Mouse (Mus musculus): ENCODE data around the gene Nkapd1.

Nkapd1 gene

DNA sequence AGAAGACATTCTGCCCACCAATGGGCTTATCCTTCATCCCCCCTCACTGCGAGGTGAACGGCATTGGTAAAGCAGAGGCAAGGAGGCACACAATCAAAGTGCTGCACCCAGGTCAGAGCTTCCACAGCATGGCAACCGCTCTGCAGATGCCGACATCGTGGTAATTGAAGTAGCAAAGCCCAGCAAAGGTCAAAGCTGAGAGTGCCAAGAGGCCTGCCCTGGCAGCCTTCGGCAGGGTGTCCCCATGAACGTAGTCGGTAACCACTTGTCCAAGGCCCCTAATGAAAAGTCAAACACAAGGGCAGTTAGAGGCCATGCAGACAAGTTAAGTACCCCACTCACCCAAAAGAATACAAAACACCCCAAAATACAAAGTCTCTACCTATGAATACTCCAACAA, 20.3 kb downstream of the Nkapd1 start:
- DNase-seq, result no peak

DNA sequence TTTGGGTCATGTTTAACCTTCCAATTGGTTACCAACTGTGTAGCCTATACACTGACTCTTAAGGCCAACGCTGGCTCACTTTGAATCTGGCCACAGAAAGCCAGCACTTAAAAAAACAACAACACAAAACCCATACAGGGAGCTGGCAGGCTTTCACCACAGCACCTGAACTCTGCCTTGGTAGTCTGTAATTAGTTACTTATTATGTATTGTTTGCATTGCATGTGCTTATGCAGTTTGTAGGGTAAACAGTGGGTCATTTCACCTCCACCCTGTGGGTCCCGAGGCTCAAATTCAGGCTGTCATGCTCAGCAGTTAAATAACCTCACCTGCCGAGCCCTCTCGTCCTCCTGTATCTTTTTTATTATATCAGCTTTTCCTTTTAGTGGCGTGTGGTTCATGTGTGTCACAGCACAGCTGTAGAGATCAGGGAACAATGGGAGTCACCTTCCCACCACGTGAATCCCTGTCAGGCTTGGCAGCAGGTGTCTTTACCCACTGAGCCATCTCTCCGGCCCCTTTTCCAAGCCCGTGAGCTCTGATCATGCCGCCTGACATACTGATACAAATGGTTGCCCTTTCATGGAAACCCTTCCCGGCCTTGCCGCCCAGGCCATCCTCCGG, 22.4 kb downstream of the Nkapd1 start:
- DNase-seq, result no peak

DNA sequence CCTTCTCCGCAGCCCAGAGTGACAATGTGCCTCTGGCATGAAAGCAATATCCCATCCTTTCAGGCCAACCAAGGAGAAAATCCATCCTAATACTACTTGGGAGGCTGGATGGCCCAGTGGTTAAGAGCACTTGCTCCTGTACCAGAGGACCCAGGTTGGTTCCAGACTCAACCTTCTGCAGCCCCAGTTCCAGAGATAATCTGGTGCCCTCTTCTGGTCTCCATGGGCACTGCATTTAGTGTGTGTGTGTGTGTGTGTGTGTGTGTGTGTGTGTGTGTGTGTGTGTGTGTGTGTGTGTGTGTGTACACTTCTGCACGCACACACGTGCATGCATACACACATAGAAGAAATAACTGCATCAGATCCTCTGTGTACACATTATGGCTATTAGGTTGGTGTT, 23.7 kb downstream of the Nkapd1 start:
- peak; percentile 63 for DNase-seq

DNA sequence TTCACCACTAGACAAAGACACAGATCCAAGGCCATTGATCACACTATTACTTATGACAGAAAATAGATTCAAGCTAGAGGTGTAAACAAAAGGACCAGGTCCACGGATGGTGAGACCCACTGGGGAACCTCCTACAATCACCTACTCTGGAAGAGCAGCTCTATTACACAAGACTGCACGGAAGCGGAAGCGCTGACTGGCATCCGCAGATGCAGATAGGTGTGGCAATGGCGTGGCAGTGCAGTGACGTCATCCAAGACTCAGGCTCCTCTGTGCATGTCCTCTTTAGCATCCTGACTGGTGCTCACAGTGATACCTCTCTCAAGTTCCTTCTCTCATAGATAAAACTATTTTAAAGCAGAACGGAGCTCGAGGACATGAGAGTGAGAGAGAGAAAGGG, 24.3 kb downstream of the Nkapd1 start:
- no peak for DNase-seq

DNA sequence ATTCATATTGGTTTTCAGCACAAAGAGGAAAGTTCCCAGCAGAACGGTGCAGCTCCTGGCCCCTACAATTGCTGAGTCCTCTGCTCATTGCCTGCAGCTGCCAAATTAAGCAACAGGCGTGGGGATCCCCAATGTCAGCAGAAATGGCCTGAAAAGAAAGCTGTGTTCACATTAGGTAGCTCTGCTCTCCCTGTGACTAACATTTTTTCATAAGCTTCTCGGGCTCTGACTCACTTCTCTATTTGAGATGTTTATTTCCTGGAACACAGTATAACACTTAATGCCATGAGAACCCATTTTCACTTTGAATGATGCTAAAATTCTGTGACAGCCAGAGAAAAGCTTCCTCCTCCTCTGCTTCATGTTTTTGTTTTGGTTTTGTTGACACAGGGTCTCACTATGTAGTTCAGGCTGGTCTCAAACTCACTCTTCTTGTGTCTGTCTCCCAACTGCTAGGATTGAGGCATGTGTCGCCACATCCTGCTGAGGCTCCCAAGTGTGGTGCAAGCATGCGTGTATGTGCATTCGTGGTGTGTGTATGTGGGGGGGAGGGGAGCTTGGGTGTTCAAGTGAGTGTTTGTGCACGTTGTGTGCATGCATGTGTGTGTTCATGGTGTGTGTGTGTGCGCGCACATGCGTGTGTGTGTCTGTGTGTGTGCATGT, 26.3 kb downstream of the Nkapd1 start:
- no peak for DNase-seq

GRCm38 (mm10) chr9:50586955-50587354, 30.3 kb downstream of the Nkapd1 start:
- DNase-seq, result no peak

DNA sequence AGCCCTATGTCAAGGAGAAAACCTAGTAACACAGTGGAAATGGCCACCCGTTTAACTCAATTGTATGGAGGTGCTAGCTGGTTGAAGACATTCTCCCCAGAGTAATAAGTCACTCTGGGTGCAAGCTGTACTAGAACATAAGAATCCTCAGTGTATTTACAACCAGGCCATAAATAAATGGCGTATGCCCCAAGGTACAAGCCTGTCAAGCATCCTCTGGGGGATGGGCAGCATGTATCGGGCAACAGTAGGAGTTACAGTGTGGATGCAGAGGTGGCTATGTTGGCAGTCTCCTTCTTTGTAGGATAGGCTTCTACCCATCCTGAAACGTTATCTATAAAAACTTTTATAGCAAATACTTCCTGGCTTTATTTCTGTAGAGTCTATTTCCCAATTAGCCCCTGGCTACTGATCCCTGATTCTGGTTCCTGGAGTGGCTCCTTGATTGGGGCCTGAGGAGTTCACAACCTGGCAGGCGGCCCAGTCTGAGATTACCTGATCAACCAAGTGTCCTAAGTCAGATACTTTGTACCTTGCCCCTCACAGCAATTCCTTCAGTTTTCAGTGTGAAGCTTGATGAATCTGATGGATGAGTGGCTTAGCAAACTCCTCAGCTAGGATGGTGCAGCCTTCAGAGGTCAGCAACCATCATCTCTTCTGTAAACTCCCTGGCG, 32.0 kb downstream of the Nkapd1 start:
- no peak for DNase-seq

- DNase-seq, result no peak
Observed at GRCm38 (mm10) chr9:50580370-50580769, 36.9 kb downstream of the Nkapd1 start.

- DNase-seq, result no peak
Observed at GRCm38 (mm10) chr9:50569599-50570525, 47.4 kb downstream of the Nkapd1 start.

- no peak for DNase-seq
Observed at GRCm38 (mm10) chr9:50567881-50568280, 49.4 kb downstream of the Nkapd1 start.

DNA sequence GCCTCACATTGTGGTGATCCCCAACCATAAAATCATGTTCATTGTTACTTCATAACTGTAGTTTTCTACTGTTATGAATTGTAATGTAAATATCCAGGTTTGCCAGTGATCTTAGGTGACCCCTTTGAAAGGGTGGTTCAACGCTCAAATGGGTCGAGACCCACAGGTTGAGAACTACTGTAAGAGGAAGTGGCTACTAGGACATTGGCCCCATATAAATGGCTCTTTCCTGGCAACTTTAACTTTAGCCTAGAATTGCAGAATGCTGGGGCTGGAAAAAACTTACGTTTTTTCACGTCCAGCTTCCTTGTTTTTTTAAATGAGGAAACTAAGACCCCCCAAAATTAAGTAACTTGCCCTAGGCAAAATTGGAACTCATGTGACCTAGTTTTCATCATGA, 49.9 kb downstream of the Nkapd1 start:
- DNase-seq, result no peak

DNA sequence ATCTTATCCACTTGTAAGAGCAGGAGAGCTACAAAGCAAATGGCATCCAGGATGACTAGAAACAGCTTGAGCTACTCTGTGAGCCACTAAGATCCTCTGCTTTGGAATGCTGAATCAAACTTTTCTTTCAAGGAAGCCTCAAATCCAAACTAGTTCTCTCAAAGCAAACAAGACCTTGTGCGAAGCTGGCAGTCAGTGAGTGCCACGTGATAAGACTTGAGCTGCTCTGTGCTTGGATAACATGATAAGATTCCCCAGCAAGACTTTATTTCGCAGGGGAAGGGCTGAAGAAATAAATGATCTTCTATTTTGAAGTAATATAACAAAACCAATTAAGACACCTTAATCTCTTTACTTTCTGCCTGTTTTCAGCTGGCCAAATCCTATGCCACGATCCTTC, 51.3 kb downstream of the Nkapd1 start:
- no peak for DNase-seq

DNA sequence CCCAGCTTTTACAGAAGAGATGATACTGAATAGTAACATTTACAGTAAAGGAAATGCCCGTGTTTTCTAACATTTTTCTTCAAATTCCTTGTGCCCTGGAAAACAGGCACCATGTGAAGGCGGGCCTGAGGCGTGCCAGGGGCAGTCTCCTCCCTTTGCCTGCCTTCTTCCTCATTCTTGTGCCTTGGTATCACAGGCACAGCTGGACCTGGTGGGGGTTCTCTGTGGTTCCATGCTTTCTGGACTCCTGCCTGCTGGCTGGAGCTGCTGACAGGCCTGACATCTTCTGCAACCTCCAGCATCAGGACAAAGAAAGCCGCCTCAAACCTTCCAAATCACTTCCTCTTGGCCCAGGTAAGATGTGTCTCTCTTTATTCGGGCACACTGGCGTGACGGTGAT, 52.1 kb downstream of the Nkapd1 start:
- DNase-seq, result no peak

- DNase-seq, result no peak
Observed at GRCm38 (mm10) chr9:50561918-50562360, 55.3 kb downstream of the Nkapd1 start.

DNA sequence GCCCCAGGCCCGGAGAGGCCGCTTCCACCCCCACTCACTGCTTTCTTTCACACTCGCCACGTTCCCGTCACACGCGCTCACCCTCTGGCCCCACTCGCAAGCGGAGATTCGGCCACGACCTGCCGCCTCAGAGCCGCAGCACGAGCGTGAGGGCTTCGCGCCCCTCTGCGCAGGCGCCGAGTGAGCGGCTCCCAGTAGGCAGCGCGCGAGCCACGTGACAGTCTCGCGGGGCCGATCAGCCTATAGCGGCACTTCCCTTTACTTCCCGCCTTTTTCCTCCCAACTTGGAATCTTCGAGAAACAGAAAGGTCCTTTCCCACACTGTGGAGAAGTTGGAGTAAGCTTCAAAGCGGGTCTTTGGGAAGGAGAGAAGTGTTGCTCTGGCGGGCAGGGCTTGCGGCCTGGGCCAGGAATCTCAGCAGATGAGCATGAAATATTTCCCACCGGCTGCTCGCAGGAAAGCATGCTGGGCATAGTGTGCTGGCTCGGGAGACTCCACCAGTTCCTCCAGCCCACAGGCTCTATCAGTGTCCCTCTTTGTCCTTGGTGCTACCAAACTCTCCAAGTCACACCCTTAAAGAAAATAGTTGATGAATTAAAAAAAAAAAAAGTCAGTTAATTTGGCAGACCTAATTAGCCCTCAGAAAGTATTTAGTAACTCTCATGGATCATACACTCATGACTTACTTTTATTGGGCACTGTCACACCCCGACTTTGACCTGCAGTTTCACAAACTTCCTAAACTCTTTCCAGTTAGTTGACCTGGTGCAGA, 55.9 kb downstream of the Nkapd1 start, which contains the start of gene Tex12:
TSS of gene Tex12 (minus strand) at position 181 of the 773 bp plus-strand sequence.
- no peak for DNase-seq
